Mouse (Mus musculus) layer of hippocampus, adult 2 months (tissue): ENCODE data around the gene Hsf2. TPM values are rescaled to one million over a fixed set of nuclear protein-coding genes. Genes with fewer than 3 reads are reported as not detected.
"Not testable (repeated sequence)": the region's sequence is repeated elsewhere in the genome, so short reads cannot be mapped to it uniquely, and the experiment has no call there.

Experiments
- DNase-seq, 2 experiments: peaks; one replicate each; pipeline ENCODE4 v3.0.0; 2022; ENCODE audit warnings: low spot score in 2 of 2
- H3K27ac ChIP-seq: fragments of 200-600 bp; 2 replicates; pipeline ENCODE4 v1.8.1; 2022
- H3K4me3 ChIP-seq: fragments of 200-600 bp; 2 replicates; pipeline ENCODE4 v1.8.1; 2022; ENCODE audit warnings: mild to moderate bottlenecking
- CTCF ChIP-seq: fragments of 200-600 bp; conservative IDR thresholded peaks from 2 replicates; pipeline ENCODE4 v1.8.1; 2022; ENCODE audit warnings: antibody characterized with exemption, mild to moderate bottlenecking, moderate library complexity
- long read RNA-seq, 2 experiments: library from polyadenylated mRNA; stranded (forward); transcript quantifications; one replicate each; pipeline ENCODE4 v2.0.0; 2021; ENCODE audit warnings: borderline mapping rate in 2 of 2
- total RNA-seq, 2 experiments: library from RNA; stranded (reverse); gene quantifications; 2 replicates each; pipeline ENCODE4 v1.2.3; 2021

Hsf2 gene
- 10 to 100 TPM; 31.8 to 33.0 TPM for total RNA-seq
- long read RNA-seq, experiment 1, transcript Hsf2-201 (12 exons, 2,604 nt), result major isoform, 8 of 9 reads
- long read RNA-seq, experiment 1, partial matches to known transcripts, result 0 of 9 reads
- long read RNA-seq, experiment 1, other reads (novel, unspliced or antisense), result 1 of 9 reads
- long read RNA-seq, experiment 2, transcript Hsf2-201 (12 exons, 2,604 nt), result major isoform, 7 of 9 reads
- long read RNA-seq, experiment 2, partial matches to known transcripts, result 0 of 9 reads
- long read RNA-seq, experiment 2, other reads (novel, unspliced or antisense), result 2 of 9 reads

GRCm38 (mm10) chr10:57485908-57486541, at the start of gene Hsf2:
Gene Hsf2 (plus strand): TSS chr10:57486385.
- peak; percentile 94 to 97 for DNase-seq
- Histone ChIP-seq H3K4me3 (peak within 1 kb of the TSS; percentile 73), H3K27ac (peak within 1 kb of the TSS; percentile 96)
- TF ChIP-seq CTCF, result no peak

DNA sequence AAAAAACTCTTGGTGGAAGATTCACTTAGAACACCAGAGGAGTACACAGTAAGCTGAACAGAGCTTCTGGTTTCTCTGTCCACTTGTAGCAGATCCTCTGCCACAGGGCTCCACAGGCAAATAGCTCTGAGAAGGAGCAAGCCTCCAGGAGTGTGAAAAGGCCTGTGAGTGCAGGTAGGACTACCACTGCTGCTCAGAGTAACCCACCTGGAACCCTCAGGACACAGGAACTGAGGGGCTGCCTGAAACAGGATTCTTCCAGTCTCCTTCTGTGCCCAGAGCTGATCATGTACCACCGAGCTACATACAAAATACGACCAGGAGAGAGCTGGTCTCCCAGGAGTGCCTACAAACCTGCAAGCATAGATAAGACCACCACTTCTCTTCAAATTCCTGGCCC, 48.3 kb upstream of the Hsf2 start:
- Histone ChIP-seq H3K4me3 (no peak overlapping the region), H3K27ac (no peak overlapping the region)
- TF ChIP-seq CTCF, result no peak
- DNase-seq, result no peak

- TF ChIP-seq CTCF, result no peak
- no peak overlapping the region for H3K4me3 ChIP-seq
- no peak overlapping the region for H3K27ac ChIP-seq
- no peak for DNase-seq
Observed at GRCm38 (mm10) chr10:57441049-57441448, 45.1 kb upstream of the Hsf2 start.

- Histone ChIP-seq H3K27ac (no peak overlapping the region), H3K4me3 (no peak overlapping the region)
- TF ChIP-seq CTCF, result no peak
- DNase-seq, result no peak
Observed at GRCm38 (mm10) chr10:57444392-57444791, 41.8 kb upstream of the Hsf2 start.

GRCm38 (mm10) chr10:57445655-57446054, 40.5 kb upstream of the Hsf2 start:
- DNase-seq, result no peak
- H3K27ac ChIP-seq, result no peak overlapping the region
- no peak overlapping the region for H3K4me3 ChIP-seq
- no peak for TF ChIP-seq CTCF

- TF ChIP-seq CTCF, result no peak
- Histone ChIP-seq H3K4me3 (no peak overlapping the region), H3K27ac (no peak overlapping the region)
- DNase-seq, result no peak
Observed at GRCm38 (mm10) chr10:57447657-57448050, 38.5 kb upstream of the Hsf2 start.

GRCm38 (mm10) chr10:57448051-57448716, 38.0 kb upstream of the Hsf2 start:
- peak overlapping the region; percentile 52 for H3K4me3 ChIP-seq
- DNase-seq, result peak; percentile 71 to 86
- peak; percentile 87 for TF ChIP-seq CTCF
- no peak overlapping the region for H3K27ac ChIP-seq

GRCm38 (mm10) chr10:57463298-57463697, 22.9 kb upstream of the Hsf2 start:
- DNase-seq, result not testable (repeated sequence)
- TF ChIP-seq CTCF, result peak; percentile 85

DNA sequence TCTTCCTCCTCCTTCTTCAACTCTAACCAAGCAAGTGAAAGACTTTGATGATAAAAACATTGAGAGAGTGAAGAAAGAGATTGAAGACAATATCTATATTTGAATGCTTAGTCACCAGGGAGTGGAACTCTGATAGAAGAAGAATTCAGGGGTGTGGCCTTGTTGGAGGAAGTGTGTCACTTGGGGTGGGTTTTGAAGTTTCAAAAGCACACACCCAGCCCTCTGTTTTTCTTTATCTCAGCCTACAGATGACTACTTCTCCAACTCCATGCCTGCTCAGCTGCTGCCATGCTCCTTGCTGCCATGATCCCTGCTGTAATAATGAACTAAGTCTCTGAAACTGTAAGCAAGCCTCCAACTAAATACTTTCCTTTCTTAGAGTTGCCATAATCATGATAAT, 20.4 kb upstream of the Hsf2 start:
- Histone ChIP-seq H3K27ac (no peak overlapping the region), H3K4me3 (no peak overlapping the region)
- TF ChIP-seq CTCF, result no peak
- no peak for DNase-seq

More at GRCm38 (mm10) chr10:57463298-57463697, 22.9 kb upstream of the Hsf2 start:
- not testable (repeated sequence) for H3K4me3 ChIP-seq, H3K27ac ChIP-seq

- H3K27ac ChIP-seq, result no peak overlapping the region
- H3K4me3 ChIP-seq, result no peak overlapping the region
- DNase-seq, result no peak
- no peak for TF ChIP-seq CTCF
Observed at GRCm38 (mm10) chr10:57477121-57477843, 8.9 kb upstream of the Hsf2 start.

GRCm38 (mm10) chr10:57481717-57482116, 4.5 kb upstream of the Hsf2 start:
- TF ChIP-seq CTCF, result no peak
- H3K27ac ChIP-seq, result no peak overlapping the region
- no peak for DNase-seq

GRCm38 (mm10) chr10:57484741-57485140, 1.4 kb upstream of the Hsf2 start:
- no peak for TF ChIP-seq CTCF
- Histone ChIP-seq H3K4me3 (no peak overlapping the region), H3K27ac (no peak overlapping the region)
- no peak for DNase-seq

More at GRCm38 (mm10) chr10:57481717-57482116, 4.5 kb upstream of the Hsf2 start:
- H3K4me3 ChIP-seq, result no peak overlapping the region
